Mouse (Mus musculus): ENCODE results near the gene Fam110a. TPM values are rescaled to one million over a fixed set of nuclear protein-coding genes. Genes with fewer than 3 reads are reported as not detected.
"Not testable (repeated sequence)": the region's sequence is repeated elsewhere in the genome, so short reads cannot be mapped to it uniquely, and the experiment has no call there.

The Fam110a gene
- polyA plus RNA-seq, 1 experiment, result 24.3 TPM

DNA sequence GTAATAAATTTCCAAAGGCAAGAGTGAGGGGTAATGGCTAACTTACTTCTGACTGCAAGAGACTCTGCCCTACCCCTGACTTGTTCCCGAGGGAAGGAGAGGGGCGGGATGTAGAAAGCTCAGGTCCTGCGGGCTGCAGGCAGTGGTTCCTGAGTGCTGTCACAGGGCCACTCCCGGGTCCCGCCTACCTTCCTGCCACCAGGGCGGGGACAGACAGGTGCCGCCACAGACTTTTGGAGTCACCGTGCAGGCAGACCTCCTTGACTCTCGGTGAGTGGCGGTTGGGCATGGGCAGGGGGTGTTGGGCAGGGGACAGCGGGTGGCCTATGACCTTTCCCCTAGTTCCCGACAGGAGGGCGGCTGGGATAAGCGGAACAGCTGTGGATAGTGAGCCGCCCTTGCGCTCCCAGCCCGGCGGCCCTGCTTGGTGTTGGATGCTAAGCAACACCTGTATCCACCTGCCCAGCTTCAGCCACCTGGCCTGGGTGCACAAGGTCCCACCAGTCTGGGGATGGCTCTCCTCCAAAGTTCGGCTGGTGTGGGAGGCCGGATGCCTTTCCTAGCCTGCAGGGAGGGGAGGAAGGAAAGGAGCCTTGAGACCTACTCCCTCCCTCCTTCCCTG is 19.8 kb upstream of the Fam110a start:
- no peak overlapping the region for H3ac ChIP-seq (ENCODE audit: control insufficient read depth, insufficient read length, low read depth)
- no peaks in the 10 kb centered on the region for H3K79me2 ChIP-seq (ENCODE audit: control insufficient read depth, insufficient read depth)
- no peaks in the 10 kb centered on the region for H3K79me3 ChIP-seq (ENCODE audit: low read depth)
- peaks cover 46% of the 10 kb centered on the region for H3K27me3 ChIP-seq (ENCODE audit: control insufficient read depth, insufficient read depth, insufficient read length)
- H3K36me3 ChIP-seq (ENCODE audit: control insufficient read depth, insufficient read depth), result no peaks in the 10 kb centered on the region
- no peak overlapping the region for H3K4me3 ChIP-seq (ENCODE audit: insufficient read depth, poor library complexity, severe bottlenecking)
- TF ChIP-seq USF1 (IDR thresholded peaks at IDR 0.05; ENCODE audit: low read depth) (no peak), MAX (IDR thresholded peaks at IDR 0.05) (no peak), CEBPB (IDR thresholded peaks at IDR 0.05; ENCODE audit: low read depth) (no peak), MYOD1 (IDR thresholded peaks at IDR 0.05; ENCODE audit: control insufficient read depth, insufficient read length, low read depth) (no peak), MYOG (IDR thresholded peaks at IDR 0.05; ENCODE audit: control insufficient read depth, extremely low read depth, insufficient read length) (no peak)

DNA sequence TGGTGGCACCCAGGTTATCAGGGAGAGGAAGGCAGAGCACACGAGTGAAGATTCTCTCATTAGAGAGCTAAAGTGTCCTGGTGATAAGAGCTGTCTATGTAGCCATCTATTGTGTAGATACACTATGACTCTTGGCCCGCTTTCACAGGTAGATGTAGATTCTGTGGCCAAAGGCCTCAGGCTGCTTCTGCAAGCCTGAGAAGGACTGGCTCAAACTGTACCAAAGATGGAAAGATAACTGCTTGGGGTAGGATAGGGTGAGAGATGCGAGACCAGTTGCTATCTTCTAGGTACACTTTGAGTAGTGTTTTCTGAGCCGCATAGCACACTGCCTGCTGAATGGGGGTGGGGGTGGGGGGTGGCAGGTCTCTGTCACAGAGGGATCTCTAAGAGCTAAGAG is 18.9 kb upstream of the Fam110a start:
- H3K79me3 ChIP-seq (ENCODE audit: low read depth), result no peaks in the 10 kb centered on the region
- no peak overlapping the region for H3K4me3 ChIP-seq (ENCODE audit: insufficient read depth, poor library complexity, severe bottlenecking)
- no peaks in the 10 kb centered on the region for H3K36me3 ChIP-seq (ENCODE audit: control insufficient read depth, insufficient read depth)
- TF ChIP-seq USF1 (IDR thresholded peaks at IDR 0.05; ENCODE audit: low read depth) (no peak), MYOG (IDR thresholded peaks at IDR 0.05; ENCODE audit: control insufficient read depth, extremely low read depth, insufficient read length) (no peak), CTCF (IDR thresholded peaks at IDR 0.05; ENCODE audit: control insufficient read depth, insufficient read depth, insufficient read length) (no peak), MYOD1 (IDR thresholded peaks at IDR 0.05; ENCODE audit: control insufficient read depth, insufficient read length, low read depth) (no peak), MAX (IDR thresholded peaks at IDR 0.05) (no peak), FOSL1 (IDR thresholded peaks at IDR 0.05; ENCODE audit: insufficient read depth, low read length, poor library complexity, severe bottlenecking) (no peak), CEBPB (IDR thresholded peaks at IDR 0.05; ENCODE audit: low read depth) (no peak)
- no peaks in the 10 kb centered on the region for H3K79me2 ChIP-seq (ENCODE audit: control insufficient read depth, insufficient read depth)
- H3ac ChIP-seq (ENCODE audit: control insufficient read depth, insufficient read length, low read depth), result no peak overlapping the region
- peaks cover 43% of the 10 kb centered on the region for H3K27me3 ChIP-seq (ENCODE audit: control insufficient read depth, insufficient read depth, insufficient read length)

DNA sequence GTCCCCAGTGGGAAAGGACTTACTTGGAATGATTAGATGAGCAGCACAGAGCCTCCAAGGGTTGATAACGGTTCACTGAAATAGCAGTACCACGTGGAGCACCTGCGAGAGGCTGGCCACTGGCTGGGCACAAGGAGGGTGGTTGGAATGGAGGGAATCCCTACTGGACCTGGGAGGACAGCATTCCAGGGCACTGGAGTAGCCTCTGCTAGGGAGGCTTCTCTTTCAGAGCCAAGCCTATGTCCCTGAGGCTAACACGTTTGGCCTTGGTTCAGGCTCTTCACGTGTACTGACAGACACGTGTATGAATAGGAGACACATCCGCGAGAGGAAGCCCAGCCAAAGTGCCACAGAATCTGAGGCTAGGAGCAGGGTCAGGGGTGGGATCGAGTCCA is 18.5 kb upstream of the Fam110a start:
- Histone ChIP-seq H3K27me3 (ENCODE audit: control insufficient read depth, insufficient read depth, insufficient read length) (peaks cover 43% of the 10 kb centered on the region), H3K79me3 (ENCODE audit: low read depth) (no peaks in the 10 kb centered on the region), H3ac (ENCODE audit: control insufficient read depth, insufficient read length, low read depth) (no peak overlapping the region), H3K36me3 (ENCODE audit: control insufficient read depth, insufficient read depth) (no peaks in the 10 kb centered on the region), H3K79me2 (ENCODE audit: control insufficient read depth, insufficient read depth) (no peaks in the 10 kb centered on the region), H3K4me3 (ENCODE audit: insufficient read depth, poor library complexity, severe bottlenecking) (no peak overlapping the region)
- TF ChIP-seq MAX (IDR thresholded peaks at IDR 0.05), result no peak
- no peak for TF ChIP-seq CEBPB (IDR thresholded peaks at IDR 0.05; ENCODE audit: low read depth)

DNA sequence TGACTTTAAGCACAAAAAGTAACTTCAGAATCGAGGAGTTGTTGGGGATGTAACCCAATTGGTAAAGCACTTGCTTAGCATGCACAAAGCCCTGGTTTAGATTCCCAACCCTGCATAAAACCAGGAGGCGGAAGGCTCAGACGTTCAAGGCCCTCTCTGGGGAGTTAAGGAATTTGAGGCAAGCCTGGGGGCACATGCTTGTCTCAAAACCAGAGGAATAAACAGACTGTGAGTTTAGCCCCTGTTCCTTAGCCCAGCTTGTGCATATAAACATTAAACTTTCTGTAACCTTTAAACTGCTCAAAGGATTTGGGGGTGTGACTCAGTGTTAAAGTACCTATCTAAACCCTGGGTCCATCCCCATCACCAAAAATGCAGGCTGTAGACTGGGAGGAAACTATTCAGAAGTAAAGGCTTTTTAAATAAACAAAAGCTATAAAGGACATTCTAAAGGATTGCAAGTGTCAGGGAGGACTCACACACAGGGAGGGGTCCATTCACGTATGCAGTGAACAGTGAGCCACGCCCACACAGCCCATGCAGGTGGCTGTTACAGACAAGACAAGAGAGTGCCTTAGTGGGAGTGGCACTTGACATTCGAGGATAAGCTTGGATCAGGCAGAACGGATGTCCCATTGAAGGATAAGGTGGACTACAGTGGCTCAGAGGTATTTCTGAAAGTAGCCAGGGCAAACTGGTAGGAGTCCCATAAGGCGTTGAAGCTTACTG is 17.9 kb upstream of the Fam110a start:
- TF ChIP-seq MYOD1 (IDR thresholded peaks at IDR 0.05; ENCODE audit: control insufficient read depth, insufficient read length, low read depth) (no peak), CTCF (IDR thresholded peaks at IDR 0.05; ENCODE audit: control insufficient read depth, insufficient read depth, insufficient read length) (no peak), MYOG (IDR thresholded peaks at IDR 0.05; ENCODE audit: control insufficient read depth, extremely low read depth, insufficient read length) (no peak), FOSL1 (IDR thresholded peaks at IDR 0.05; ENCODE audit: insufficient read depth, low read length, poor library complexity, severe bottlenecking) (no peak), CEBPB (IDR thresholded peaks at IDR 0.05; ENCODE audit: low read depth) (no peak), USF1 (IDR thresholded peaks at IDR 0.05; ENCODE audit: low read depth) (no peak), MAX (IDR thresholded peaks at IDR 0.05) (no peak)
- Histone ChIP-seq H3ac (ENCODE audit: control insufficient read depth, insufficient read length, low read depth) (no peak overlapping the region), H3K4me3 (ENCODE audit: insufficient read depth, poor library complexity, severe bottlenecking) (no peak overlapping the region), H3K27me3 (ENCODE audit: control insufficient read depth, insufficient read depth, insufficient read length) (peaks cover 43% of the 10 kb centered on the region), H3K79me2 (ENCODE audit: control insufficient read depth, insufficient read depth) (no peaks in the 10 kb centered on the region), H3K79me3 (ENCODE audit: low read depth) (no peaks in the 10 kb centered on the region), H3K36me3 (ENCODE audit: control insufficient read depth, insufficient read depth) (no peaks in the 10 kb centered on the region)

DNA sequence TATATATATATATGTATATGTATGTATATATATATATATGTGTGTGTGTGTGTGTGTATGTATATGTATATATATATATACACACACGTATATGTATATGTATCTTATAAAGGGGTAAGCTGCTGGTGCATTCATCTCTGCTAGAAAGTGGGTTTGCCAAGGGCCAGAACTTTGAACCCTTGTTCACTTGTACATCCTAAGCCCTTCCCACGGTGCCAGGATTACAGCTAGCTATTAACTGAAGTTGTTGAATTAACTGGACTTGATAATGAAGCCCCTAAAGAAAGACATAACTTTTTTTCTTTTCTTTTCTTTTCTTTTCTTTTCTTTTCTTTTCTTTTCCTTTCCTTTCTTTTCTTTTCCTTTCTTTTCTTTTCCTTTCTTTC is 17.2 kb upstream of the Fam110a start:
- H3K79me2 ChIP-seq (ENCODE audit: control insufficient read depth, insufficient read depth); H3ac ChIP-seq (ENCODE audit: control insufficient read depth, insufficient read length, low read depth); H3K79me3 ChIP-seq (ENCODE audit: low read depth); H3K4me3 ChIP-seq (ENCODE audit: insufficient read depth, poor library complexity, severe bottlenecking); H3K36me3 ChIP-seq (ENCODE audit: control insufficient read depth, insufficient read depth): not testable (repeated sequence)
- H3K27me3 ChIP-seq (ENCODE audit: control insufficient read depth, insufficient read depth, insufficient read length), result peaks cover 37% of the 10 kb centered on the region

DNA sequence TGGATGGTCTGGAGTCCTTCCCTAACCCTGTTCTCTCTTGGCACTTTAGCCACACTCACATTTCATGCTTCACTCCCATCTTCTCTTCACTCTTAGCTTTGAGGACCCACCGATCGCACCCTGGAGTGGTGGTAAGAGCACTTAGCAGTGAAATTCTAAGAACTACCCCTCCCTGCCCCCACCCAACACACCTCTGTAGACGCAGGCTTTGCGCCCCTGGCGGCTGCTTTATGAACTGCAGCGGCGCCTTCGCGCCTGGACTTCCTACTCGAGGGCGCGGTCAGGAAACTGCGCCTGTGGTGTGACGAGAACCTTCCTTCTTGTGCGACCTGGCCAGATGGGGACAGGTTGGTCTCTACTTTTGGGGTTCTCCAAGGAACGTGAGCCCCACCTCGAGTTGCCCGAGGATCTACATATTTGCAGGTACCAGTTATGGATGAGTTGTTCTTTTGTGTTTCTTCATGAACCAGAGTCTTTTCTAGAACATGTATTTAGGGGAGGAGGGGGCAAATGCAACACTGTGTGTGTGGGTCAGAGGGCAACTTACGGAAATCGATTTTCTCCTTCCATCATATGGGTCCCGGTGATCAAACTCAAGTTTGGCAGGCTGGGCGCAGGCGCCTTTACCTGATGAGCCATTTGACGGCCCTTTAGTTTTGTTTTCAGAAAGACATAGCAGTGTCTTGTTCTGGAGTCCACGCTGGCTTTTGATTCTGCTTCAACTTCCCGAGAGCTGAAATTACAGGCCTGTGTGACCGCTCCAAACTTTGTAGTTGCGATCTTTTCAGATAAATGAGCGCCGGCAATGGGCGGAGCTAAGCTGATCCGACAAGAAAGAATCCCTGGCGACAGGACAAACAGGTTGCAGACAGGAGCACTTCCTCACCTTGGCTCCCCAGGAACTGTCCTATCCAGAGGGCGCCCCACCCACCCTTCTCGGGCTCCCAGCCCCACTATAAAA is 16.5 kb upstream of the Fam110a start, which contains the start of gene Slc52a3:
Gene Slc52a3, plus strand, starts transcription at position 283 of the 961 bp plus-strand sequence.
- H3K4me3 ChIP-seq (ENCODE audit: insufficient read depth, poor library complexity, severe bottlenecking), result no peak within 1 kb of the TSS
- no peak within 1 kb of the TSS for H3ac ChIP-seq (ENCODE audit: control insufficient read depth, insufficient read length, low read depth)
- no peak for TF ChIP-seq MAX (IDR thresholded peaks at IDR 0.05)
- TF ChIP-seq CTCF (IDR thresholded peaks at IDR 0.05; ENCODE audit: control insufficient read depth, insufficient read depth, insufficient read length), result peak; percentile 83
- no peaks in the 10 kb centered on the region for H3K79me2 ChIP-seq (ENCODE audit: control insufficient read depth, insufficient read depth)
- no peaks in the 10 kb centered on the region for H3K79me3 ChIP-seq (ENCODE audit: low read depth)
- H3K27me3 ChIP-seq (ENCODE audit: control insufficient read depth, insufficient read depth, insufficient read length), result peaks cover 30% of the 10 kb centered on the region
- H3K36me3 ChIP-seq (ENCODE audit: control insufficient read depth, insufficient read depth), result no peaks in the 10 kb centered on the region

Measured in C2C12 (cell line).